Mouse (Mus musculus): Measurements from ENCODE around the gene Lrrc58.

DNA sequence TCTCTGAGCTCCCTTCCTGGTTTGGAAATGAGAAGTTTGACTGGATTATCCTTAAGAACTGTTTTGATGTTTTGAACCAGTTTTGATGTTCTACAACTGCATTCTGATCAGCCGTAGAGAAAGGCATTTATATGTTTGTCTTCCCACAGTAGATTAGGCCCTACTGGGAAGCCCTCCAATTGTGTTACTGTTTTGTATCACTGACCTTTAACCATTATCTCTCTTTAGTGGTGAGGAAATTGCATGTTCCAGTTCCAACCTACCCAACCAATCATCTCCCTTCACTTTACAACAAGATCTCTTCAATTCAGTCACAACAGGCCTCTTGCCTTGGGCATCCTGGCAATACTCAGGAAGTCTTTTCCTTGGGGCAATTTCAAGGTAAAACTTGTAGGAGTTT is 42.9 kb downstream of the Lrrc58 start:
- no peak for TF ChIP-seq EP300 (optimal IDR thresholded peaks at IDR 0.05)
- no peak for TF ChIP-seq CTCF (IDR thresholded peaks at IDR 0.05; ENCODE audit: low read depth)
